Mouse (Mus musculus) stomach, postnatal 0 days (tissue): ENCODE measurements around the gene Ninl. TPM values are rescaled to one million over a fixed set of nuclear protein-coding genes. Genes with fewer than 3 reads are reported as not detected.
A peak's percentile ranks its signal among the peaks of the same experiment; 100 is the strongest.

Experiments used
- ATAC-seq: fragments of 200-750 bp; cut with Nextera tagmentation; 2 replicates; pipeline ENCODE4 v1.8.0; 2017; ENCODE audit not compliant: low FRiP score, low TSS enrichment
- DNase-seq: peaks from one replicate; pipeline ENCODE4 v3.0.0-alpha.2; 2016; ENCODE audit warnings: low spot score
- H3K27ac ChIP-seq: fragments of 300-500 bp; sonication (generic); replicated peaks from 2 replicates; pipeline ENCODE4 v1.5.1; 2014; ENCODE audit warnings: mild to moderate bottlenecking, control low read depth
- H3K27me3 ChIP-seq: fragments of 300-500 bp; sonication (generic); 2 replicates; pipeline ENCODE4 v1.6.1; 2014; ENCODE audit warnings: low read length; ENCODE audit not compliant: control insufficient read depth, insufficient read depth
- H3K36me3 ChIP-seq: fragments of 300-500 bp; sonication (generic); 2 replicates; pipeline ENCODE4 v1.6.1; 2014; ENCODE audit warnings: low read length, mixed read lengths; ENCODE audit not compliant: control insufficient read depth, insufficient read depth
- H3K4me1 ChIP-seq: fragments of 300-500 bp; sonication (generic); replicated peaks from 2 replicates; pipeline ENCODE4 v1.6.1; 2014; ENCODE audit warnings: antibody characterized with exemption; ENCODE audit not compliant: control insufficient read depth, insufficient read depth
- H3K4me2 ChIP-seq: fragments of 300-500 bp; sonication (generic); replicated peaks from 2 replicates; pipeline ENCODE4 v1.6.1; 2014; ENCODE audit warnings: low read depth, mild to moderate bottlenecking, control low read depth, moderate library complexity
- H3K4me3 ChIP-seq: fragments of 300-500 bp; sonication (generic); 2 replicates; pipeline ENCODE4 v1.5.1; 2014; ENCODE audit warnings: low read depth, low read length, control low read depth
- H3K9ac ChIP-seq: fragments of 300-500 bp; sonication (generic); 2 replicates; pipeline ENCODE4 v1.6.1; 2014; ENCODE audit warnings: mild to moderate bottlenecking, low read length, control low read depth, mixed read lengths
- H3K9me3 ChIP-seq: fragments of 300-500 bp; sonication (generic); 2 replicates; pipeline ENCODE4 v1.6.1; 2016; ENCODE audit warnings: low read length; ENCODE audit not compliant: control insufficient read depth
- CTCF ChIP-seq: IDR thresholded peaks from 2 replicates; pipeline ENCODE4 v1.5.1; 2016; ENCODE audit warnings: antibody characterized with exemption, low read depth, mild to moderate bottlenecking, moderate library complexity
- EP300 ChIP-seq: optimal IDR thresholded peaks from 2 replicates; pipeline ENCODE3; 2016; ENCODE audit warnings: antibody characterized with exemption
- WGBS: fragments of 180-500 bp; shearing (Covaris S2); extraction: QIAGEN DNeasy Blood & Tissue Kit; methylation state at CpG from one replicate; pipeline ENCODE4 v1.1.7; 2014; 5-methylcytosine and 5-hydroxymethylcytosine counted together
- polyA plus RNA-seq: library from polyadenylated mRNA; unstranded; fragments of >200 nt; fragmentation: Nextera tagmentation; extraction: Ambion mirVana; gene quantifications from 2 replicates; pipeline ENCODE4 v1.2.1, GENCODE M21; 2015

Gene Ninl
- polyA plus RNA-seq, 1 experiment from 2014 or later = 2.3 TPM

DNA sequence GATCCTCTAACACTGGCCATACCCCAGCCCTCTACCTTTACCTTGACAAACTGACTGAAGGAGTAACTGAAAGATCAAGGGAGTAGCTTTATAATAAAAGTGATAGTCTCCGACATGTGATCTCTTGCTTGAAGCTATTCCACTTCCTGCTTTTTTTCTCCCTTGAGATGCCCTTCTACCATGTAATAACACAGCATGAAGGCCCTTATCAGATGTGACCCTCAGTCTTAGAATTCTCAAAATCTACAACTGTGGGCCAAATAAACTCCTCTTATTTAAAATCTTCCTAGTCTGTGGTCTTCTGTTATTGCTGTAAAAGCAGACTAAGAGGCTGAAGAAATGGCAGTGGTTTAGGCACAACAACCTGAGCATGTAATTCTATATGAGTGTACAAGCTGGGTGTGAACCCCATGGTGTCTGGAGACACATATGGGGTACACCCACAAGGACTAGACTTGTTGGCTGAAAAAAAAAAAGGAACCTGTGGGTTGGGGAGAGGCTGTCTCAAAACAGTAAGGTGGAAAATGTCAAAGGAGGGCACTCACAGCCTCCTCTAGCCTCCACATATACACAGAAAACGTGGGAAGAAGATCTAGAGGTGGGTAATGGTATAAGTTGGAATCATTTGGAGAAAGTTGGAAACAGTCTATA lies 144.4 kb downstream of the Ninl start:
- WGBS = 87% methylated on average over 2 of the region's 2 CpGs
- no peak for ATAC-seq
- H3K27me3 ChIP-seq = no peaks in the 10 kb centered on the region

DNA sequence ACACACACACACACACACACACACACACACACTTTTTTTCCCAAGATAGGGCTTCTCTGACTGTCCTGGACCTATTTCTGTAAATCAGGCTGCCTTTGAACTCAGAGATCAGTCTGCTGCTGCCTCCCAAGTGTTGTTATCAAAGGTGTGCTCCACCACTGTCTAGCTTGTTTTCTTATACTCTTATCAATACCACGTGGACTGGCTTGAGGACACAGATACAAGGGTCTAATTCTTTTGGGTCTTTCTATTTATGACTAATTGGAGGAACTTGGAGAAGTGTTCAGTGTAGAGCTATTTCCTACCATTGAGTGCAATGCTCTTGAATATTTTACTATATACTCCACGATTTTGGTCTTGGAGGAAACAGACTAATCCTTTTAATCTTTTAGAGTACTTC lies 151.8 kb downstream of the Ninl start:
- H3K4me2 ChIP-seq = no peak overlapping the region
- no peaks in the 10 kb centered on the region for H3K36me3 ChIP-seq
- TF ChIP-seq CTCF (no peak), EP300 (no peak)
- no peak overlapping the region for H3K4me3 ChIP-seq
- H3K4me1 ChIP-seq = no peaks in the 10 kb centered on the region
- no peak overlapping the region for H3K9ac ChIP-seq
- H3K27ac ChIP-seq = no peak overlapping the region
- DNase-seq = no peak
- WGBS = 61% methylated on average over 2 of the region's 2 CpGs
- no peak for ATAC-seq
- H3K9me3 ChIP-seq = no peaks in the 10 kb centered on the region
- no peaks in the 10 kb centered on the region for H3K27me3 ChIP-seq

More for the DNA sequence above, 144.4 kb downstream of the Ninl start:
- TF ChIP-seq CTCF (no peak), EP300 (no peak)
- H3K4me2 ChIP-seq = no peak overlapping the region
- no peaks in the 10 kb centered on the region for H3K4me1 ChIP-seq
- no peak overlapping the region for H3K4me3 ChIP-seq
- H3K27ac ChIP-seq = no peak overlapping the region
- H3K9ac ChIP-seq = no peak overlapping the region
- H3K9me3 ChIP-seq = no peaks in the 10 kb centered on the region
- no peaks in the 10 kb centered on the region for H3K36me3 ChIP-seq
- DNase-seq = no peak

DNA sequence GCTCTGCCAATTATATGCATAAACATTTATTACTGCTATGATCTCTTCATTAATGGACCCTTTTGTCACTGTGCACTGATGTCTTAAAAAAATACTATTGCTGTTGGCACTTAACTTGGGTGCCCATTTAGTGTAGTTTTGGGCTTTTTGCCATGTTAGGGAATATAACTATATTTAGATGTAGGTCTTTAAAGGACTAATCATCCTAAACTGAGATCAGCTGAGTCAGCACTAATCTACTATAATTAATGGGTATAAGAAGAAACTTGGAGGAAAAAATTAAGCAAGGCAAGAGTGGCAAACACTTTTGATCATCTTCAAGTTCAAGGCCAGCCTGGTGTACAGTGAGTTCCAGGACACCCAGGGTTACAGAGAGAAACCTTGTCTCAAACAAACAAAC lies 152.9 kb downstream of the Ninl start:
- no peak for DNase-seq
- Histone ChIP-seq H3K4me1 (no peaks in the 10 kb centered on the region), H3K4me2 (no peak overlapping the region), H3K27ac (no peak overlapping the region), H3K36me3 (no peaks in the 10 kb centered on the region), H3K9ac (no peak overlapping the region), H3K4me3 (no peak overlapping the region), H3K9me3 (no peaks in the 10 kb centered on the region), H3K27me3 (no peaks in the 10 kb centered on the region)
- no peak for ATAC-seq
- TF ChIP-seq CTCF (no peak), EP300 (no peak)

DNA sequence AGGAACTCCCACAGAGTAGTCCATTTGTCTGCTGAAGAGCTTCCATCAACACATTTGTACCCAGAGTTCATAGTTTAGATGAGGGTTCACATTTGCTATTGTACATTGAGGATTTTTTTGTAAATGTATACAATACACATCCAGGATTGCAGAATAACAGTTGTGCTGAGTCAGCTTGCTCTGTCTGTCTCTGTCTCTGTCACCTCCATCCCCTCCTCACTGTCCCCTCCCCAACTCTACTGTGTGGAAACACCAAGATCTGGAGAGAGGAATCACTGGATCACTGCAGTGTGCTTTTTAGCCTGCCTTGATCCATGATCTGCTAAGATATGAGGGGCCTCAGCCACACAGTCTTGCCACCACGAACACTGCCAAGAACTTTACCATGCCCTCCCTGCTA lies 153.4 kb downstream of the Ninl start:
- Histone ChIP-seq H3K4me2 (no peak overlapping the region), H3K4me3 (no peak overlapping the region), H3K9me3 (no peaks in the 10 kb centered on the region), H3K27ac (no peak overlapping the region), H3K9ac (no peak overlapping the region), H3K27me3 (no peaks in the 10 kb centered on the region), H3K4me1 (no peaks in the 10 kb centered on the region), H3K36me3 (no peaks in the 10 kb centered on the region)
- DNase-seq = no peak
- WGBS = 65% methylated on average over 1 of the region's 1 CpGs
- TF ChIP-seq CTCF = no peak
- no peak for TF ChIP-seq EP300
- ATAC-seq = no peak

DNA sequence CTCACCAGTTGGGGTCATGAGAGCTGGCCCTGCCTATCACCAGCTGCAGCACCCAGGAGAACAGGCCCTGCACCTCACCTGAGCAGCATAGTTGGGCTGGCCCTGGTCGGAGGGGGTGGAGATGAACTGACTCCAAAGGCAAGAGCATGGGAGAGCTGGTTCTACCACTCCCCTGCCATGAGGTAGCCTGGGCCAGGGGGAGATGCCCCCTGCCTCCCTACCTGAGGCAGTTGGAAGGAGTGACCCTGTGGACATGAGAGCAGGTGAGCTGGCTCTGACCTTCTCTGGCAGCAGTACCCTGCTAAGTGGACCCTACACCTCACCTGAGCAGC lies 154.4 kb downstream of the Ninl start:
- H3K9me3 ChIP-seq = no peaks in the 10 kb centered on the region
- no peaks in the 10 kb centered on the region for H3K4me1 ChIP-seq
- DNase-seq = no peak
- 0 out of 2 replicates have a peak overlapping the region, but pooled peaks have one; percentile 40 for H3K27ac ChIP-seq
- H3K9ac ChIP-seq = no peak overlapping the region
- no peak overlapping the region for H3K4me2 ChIP-seq
- H3K4me3 ChIP-seq = no peak overlapping the region
- TF ChIP-seq CTCF (no peak), EP300 (no peak)
- no peaks in the 10 kb centered on the region for H3K36me3 ChIP-seq
- 89% methylated on average over 1 of the region's 1 CpGs for WGBS
- H3K27me3 ChIP-seq = no peaks in the 10 kb centered on the region
- ATAC-seq = peak; percentile 74; the same call in 1 of the 2 replicates

Other genes with a start within 250 kb of the Ninl start
- gene Abhd12, start 134.6 kb downstream of the Ninl start, polyA plus RNA-seq = 73.2 and 76.2 TPM in 2 replicates
- gene Gins1, start 134.0 kb downstream of the Ninl start, polyA plus RNA-seq = 10.7 and 11.0 TPM in 2 replicates
- 34.1 and 35.5 TPM in 2 replicates for gene Nanp, start within 50 bp of the Ninl start, polyA plus RNA-seq
- not detected in 2 replicates for gene Gm14151, start 53.0 kb upstream of the Ninl start, polyA plus RNA-seq
- not detected in 2 replicates for gene Gm14147, start 58.9 kb upstream of the Ninl start, polyA plus RNA-seq